Mouse (Mus musculus) left cerebral cortex, adult 2 months (tissue): ENCODE measurements around the gene Gm17662. TPM values are rescaled to one million over a fixed set of nuclear protein-coding genes. Genes with fewer than 3 reads are reported as not detected.

Source experiments
- DNase-seq, 2 experiments: peaks; one replicate each; pipeline ENCODE4 v3.0.0; 2021 to 2022; ENCODE audit warnings: low spot score in 2 of 2, mixed read lengths in 1 of 2; ENCODE audit errors: extremely low spot score in 1 of 2
- H3K27ac ChIP-seq: fragments of 200-600 bp; 2 replicates; pipeline ENCODE4 v1.8.1; 2022
- H3K4me3 ChIP-seq: fragments of 200-600 bp; 2 replicates; pipeline ENCODE4 v1.8.1; 2022
- CTCF ChIP-seq: fragments of 200-600 bp; IDR thresholded peaks from 2 replicates; pipeline ENCODE4 v1.8.1; 2022; ENCODE audit warnings: antibody characterized with exemption, mild to moderate bottlenecking, moderate library complexity
- intact Hi-C: fragments of 180-260 bp; cut with DNase I; formaldehyde crosslinking; loops from one replicate; pipeline ENCODE4 v1.15.1; 2025
- long read RNA-seq, 2 experiments: library from polyadenylated mRNA; stranded (forward); transcript quantifications; one replicate each; pipeline ENCODE4 v2.0.0; 2021; ENCODE audit warnings: borderline mapping rate in 2 of 2
- total RNA-seq, 2 experiments: library from RNA; stranded (reverse); gene quantifications; 2 replicates each; pipeline ENCODE4 v1.2.3; 2021

Gene Gm17662
- total RNA-seq: not detected
- long read RNA-seq, experiment 1: 0 reads
- long read RNA-seq, experiment 2: 0 reads

- H3K4me3 ChIP-seq: no peak within 1 kb of the TSS
- no peak for TF ChIP-seq CTCF
- intact Hi-C loops: no loop called here
- H3K27ac ChIP-seq: no peak within 1 kb of the TSS
- DNase-seq: no peak
Measured at GRCm38 (mm10) chr4:104857029-104857428, at the start of gene Gm17662. Gene Gm17662 (plus strand): TSS chr4:104857329.

DNA sequence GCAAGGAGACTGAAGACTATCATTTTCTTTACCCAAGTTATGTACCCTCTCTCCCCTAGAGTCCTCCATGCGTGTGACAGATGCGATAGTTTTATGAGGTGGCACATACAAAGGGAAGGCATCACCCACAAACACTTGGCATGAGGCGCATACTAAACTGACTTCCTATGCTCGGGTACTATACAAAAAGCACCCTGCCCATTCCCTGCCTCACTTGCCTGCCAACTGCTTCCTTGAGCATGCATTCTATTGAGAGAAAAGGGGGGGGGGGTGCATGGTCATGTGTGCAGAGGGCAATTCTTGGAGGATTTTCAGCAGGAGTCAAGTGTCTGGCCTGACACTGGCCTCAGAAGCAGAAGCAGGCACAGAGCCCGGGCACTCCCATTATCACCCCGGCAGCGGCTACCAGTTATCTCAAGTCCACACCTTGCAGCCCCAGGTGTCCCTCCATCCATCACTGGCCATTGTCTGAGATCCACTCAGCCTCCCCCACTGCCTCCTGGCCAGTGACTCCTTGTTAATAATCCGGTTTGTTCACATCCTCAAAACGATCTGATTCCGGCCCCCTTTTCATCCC is 46.3 kb upstream of the Gm17662 start:
- Histone ChIP-seq H3K27ac (no peak overlapping the region), H3K4me3 (no peak overlapping the region)
- no peak for TF ChIP-seq CTCF
- intact Hi-C loops: no loop called here
- DNase-seq: no peak

DNA sequence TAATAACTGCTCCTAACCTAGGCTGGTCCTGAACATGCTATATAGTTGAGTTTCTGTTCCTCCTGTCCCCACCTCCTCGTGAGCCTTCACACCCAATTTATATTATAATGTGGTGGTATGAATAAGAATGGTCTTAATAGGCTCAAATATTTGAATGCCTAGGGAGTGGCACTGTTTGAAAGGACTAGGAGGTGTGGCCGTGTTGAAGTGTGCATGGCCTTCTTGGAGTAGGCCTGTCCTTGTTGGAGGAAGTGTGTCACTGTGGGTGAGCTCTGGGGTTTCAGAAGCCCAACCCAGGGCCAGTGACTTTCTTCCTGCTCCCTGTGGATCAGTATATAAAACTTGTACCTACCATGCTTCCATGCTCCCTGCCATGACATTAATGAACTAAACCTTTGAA is 43.5 kb upstream of the Gm17662 start:
- TF ChIP-seq CTCF: no peak
- DNase-seq: no peak
- intact Hi-C loops: no loop called here
- Histone ChIP-seq H3K27ac (no peak overlapping the region), H3K4me3 (no peak overlapping the region)

DNA sequence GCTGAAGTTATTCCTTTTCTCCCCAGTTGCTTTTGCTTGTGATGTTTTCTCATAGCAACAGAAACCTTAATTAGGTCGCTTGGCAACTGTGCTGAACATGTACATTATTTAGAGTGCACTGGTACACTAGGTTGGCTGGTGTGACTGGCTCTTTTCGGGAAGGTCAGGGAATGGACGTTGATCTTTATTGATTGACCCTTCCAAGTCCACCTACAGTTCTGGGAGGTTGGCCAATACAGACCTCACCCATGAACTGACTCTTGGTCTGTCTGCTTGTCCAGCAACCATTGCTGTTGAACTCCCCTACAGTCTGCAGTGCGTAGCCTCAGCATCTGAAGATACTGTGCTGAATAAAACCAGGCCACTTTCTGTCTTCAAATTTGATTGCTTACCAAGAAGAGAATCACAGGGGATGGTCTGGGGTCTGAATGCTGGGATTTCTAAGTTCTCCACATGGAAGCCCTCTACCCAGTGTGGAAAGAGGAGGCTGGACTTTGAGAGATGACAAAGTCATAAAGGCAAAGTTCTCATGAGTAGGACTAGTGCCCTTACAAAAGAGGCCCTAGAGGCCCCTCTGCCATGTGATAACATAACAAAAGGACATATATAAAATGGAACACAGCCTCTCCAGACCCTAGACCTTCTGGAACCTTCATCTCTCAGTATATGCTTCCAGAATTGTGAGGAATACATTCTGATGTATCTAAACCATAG is 40.5 kb upstream of the Gm17662 start:
- no peak overlapping the region for H3K4me3 ChIP-seq
- intact Hi-C loops: no loop called here
- no peak for DNase-seq
- no peak for TF ChIP-seq CTCF
- H3K27ac ChIP-seq: no peak overlapping the region

- intact Hi-C loops: no loop called here
- TF ChIP-seq CTCF: no peak; the same call in 1 of the 2 replicates
- no peak overlapping the region for H3K27ac ChIP-seq
- DNase-seq: no peak
- no peak overlapping the region for H3K4me3 ChIP-seq
Measured at GRCm38 (mm10) chr4:104817509-104817908, 39.6 kb upstream of the Gm17662 start.

DNA sequence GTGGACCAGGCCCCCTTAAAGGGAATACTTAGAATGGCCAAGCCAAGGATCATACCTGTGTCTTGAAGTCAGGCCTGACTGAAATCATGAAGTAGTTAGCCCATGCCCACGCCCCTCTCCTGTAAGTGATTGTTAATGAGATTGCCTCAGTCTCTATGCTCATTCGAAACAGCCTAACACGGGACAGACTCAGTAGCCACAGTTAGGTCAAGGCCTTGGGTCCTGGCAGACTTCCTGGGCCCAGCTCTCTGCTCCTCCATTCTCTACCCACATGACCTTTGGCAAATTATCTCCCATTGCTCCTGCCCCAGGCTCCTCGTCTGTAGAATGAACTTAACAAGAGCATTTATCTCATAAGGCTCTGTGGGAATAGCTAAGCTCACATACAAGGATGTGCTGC is 38.1 kb upstream of the Gm17662 start:
- TF ChIP-seq CTCF: no peak
- intact Hi-C loops: no loop called here
- no peak overlapping the region for H3K4me3 ChIP-seq

GRCm38 (mm10) chr4:104819891-104820290 is 37.2 kb upstream of the Gm17662 start:
- DNase-seq: no peak
- intact Hi-C loops: no loop called here
- no peak overlapping the region for H3K27ac ChIP-seq
- no peak for TF ChIP-seq CTCF
- H3K4me3 ChIP-seq: no peak overlapping the region

More for the DNA sequence above, 38.1 kb upstream of the Gm17662 start:
- DNase-seq: no peak
- no peak overlapping the region for H3K27ac ChIP-seq

DNA sequence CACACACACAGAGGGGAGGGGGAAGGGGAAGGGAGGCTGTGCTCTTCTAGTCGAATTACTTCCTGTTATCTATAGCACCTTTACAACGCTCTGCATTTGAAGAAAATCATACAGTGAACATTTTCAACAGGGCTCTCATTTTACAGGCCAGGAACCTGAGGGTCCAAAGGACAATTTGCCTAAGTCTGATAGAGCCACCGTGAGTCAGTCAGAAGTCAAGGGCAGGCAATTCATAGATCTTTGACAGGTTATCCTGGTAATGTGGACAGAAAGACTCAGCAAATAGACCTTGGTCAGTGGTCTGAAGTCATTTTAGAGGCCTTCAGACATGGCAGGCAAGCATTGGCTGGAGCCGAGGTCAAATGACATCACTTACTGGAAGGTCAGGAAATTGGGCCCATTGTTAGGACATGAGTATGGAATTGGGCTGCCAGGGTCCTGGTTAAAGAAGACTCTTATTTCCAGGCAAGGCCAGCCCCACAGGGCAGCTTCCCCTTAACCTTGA is 33.5 kb upstream of the Gm17662 start:
- Histone ChIP-seq H3K4me3 (no peak overlapping the region), H3K27ac (no peak overlapping the region)
- no peak for TF ChIP-seq CTCF
- DNase-seq: no peak
- intact Hi-C loops: no loop called here

DNA sequence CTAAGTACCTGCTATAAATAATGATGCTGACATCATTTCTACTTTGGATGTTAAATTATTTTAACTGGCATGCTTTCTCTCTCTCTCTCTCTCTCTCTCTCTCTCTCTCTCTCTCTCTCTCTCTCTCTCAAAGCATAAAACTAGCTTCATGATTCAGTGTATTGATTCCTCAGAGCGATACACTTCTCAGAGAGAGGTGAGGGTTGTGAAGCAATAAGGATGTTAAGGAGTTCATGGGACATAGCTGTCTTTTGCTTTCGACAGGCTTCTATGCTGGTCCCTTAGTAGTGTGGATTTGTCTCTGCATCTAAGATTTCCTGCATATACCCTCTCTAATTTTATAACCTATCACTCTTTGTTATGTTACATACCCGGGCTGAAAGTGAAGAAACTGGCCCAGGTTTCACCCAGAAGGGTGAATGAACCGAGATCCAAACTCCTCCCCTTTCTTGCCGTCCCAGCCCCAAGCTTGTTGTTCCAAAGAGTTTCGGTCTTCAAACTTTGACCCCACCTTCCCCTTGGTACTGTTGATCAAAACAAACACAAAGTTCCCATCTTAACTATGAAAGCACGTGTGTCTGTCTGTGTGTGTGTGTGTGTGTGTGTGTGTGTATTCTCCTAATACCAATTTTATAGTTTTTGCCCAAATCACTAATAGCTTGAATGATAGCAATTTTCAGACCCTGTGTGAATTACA is 32.6 kb upstream of the Gm17662 start:
- Histone ChIP-seq H3K27ac (no peak overlapping the region), H3K4me3 (no peak overlapping the region)
- no peak for TF ChIP-seq CTCF
- DNase-seq: no peak
- intact Hi-C loops: no loop called here

DNA sequence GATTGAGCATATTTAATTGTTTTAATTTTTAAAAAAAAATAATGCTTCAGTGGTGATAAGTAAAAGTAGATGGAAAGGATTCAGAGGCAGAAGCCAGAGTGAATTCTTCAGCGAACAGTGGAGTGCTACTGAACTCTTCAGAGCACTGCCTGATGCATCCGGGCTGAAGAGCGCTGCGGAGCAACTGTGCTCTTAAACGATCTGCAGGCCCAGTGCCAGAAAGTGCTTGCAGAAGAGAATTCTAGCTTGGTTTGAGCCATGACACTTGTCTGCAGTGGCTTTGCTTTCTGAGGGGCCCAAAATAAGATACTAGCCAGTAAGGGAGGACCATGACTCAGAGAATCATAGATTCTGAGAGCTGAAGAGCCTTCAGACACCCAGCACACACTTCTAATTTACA is 28.2 kb upstream of the Gm17662 start:
- Histone ChIP-seq H3K4me3 (no peak overlapping the region), H3K27ac (no peak overlapping the region)
- intact Hi-C loops: no loop called here
- TF ChIP-seq CTCF: no peak
- DNase-seq: no peak

- Histone ChIP-seq H3K4me3 (no peak overlapping the region), H3K27ac (no peak overlapping the region)
- intact Hi-C loops: no loop called here
- no peak for DNase-seq
- TF ChIP-seq CTCF: no peak
Measured at GRCm38 (mm10) chr4:104835096-104835495, 22.0 kb upstream of the Gm17662 start.

GRCm38 (mm10) chr4:104838342-104838741 is 18.8 kb upstream of the Gm17662 start:
- Histone ChIP-seq H3K4me3 (no peak overlapping the region), H3K27ac (no peak overlapping the region)
- intact Hi-C loops: no loop called here
- no peak for TF ChIP-seq CTCF
- no peak for DNase-seq
